Mouse (Mus musculus): ENCODE measurements around the gene Slc16a5. TPM values are rescaled to one million over a fixed set of nuclear protein-coding genes. Genes with fewer than 3 reads are reported as not detected.
"Not testable (repeated sequence)": the region's sequence is repeated elsewhere in the genome, so short reads cannot be mapped to it uniquely, and the experiment has no call there.

Gene Slc16a5
- polyA plus RNA-seq, 1 experiment, result 31.1 TPM

DNA sequence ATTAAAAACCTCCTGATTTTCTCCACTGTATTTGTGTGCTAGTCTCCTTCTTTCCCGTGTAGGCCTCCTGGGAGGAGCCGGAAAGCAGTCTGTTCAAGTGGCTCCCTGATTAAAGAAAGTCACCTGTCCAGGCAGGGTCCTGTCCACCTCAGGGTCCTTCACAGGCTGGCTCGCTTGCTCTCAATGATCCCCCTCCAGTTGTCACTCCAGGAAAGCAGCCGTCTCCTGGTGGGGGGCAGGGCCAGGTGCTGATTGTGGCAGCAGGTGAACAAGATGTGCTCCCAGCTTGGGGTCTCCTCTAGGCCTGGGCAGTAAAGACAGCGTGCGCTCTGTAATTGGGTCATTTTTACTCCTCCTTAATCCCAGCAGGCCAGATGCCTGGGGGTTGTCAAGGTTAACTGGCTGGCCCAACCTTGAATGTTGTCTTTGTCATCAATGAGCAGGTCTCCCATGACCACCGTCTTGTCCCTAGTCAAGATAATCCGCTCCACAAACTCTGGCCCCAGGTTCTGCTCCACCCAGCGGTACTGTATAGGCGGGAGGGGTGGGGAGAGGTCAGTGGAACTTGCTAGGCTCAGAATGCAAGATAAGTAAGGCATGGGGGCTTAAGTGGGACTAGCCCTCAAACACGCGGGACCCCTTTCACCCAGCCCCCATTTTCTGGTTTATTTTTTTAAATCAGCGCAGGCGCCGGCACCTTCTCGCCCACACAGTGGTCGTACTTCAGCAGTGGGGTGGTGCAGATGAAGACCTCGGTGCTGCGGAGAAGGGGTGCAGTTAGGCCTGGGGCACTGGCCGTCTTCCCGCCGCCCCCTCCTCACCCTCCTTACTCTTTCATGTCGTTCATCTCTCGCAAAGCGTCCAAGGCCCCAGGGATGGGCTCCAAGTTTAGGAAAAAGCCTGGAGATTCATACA lies 28.4 kb downstream of the Slc16a5 start:
- Histone ChIP-seq H3K4me3 (ENCODE audit: insufficient read depth, low read depth, low read length) (peak overlapping the region; percentile 77), H3K27me3 (replicated peaks; ENCODE audit: control insufficient read depth, insufficient read depth, low read length) (no peaks in the 10 kb centered on the region), H3K4me1 (ENCODE audit: control insufficient read depth, insufficient read depth, low read length) (no peaks in the 10 kb centered on the region; the same call in 1 of the 2 replicates), H3K27ac (ENCODE audit: insufficient read depth, low read depth, low read length) (no peak overlapping the region), H3K36me3 (ENCODE audit: control insufficient read depth, insufficient read depth, low read length) (no peaks in the 10 kb centered on the region)
- 36% methylated on average over 25 of the region's 25 CpGs for WGBS
- TF ChIP-seq CTCF (conservative IDR thresholded peaks at IDR 0.05; ENCODE audit: insufficient read depth, insufficient read length, low read depth, low read length) (no peak), POLR2A (IDR thresholded peaks at IDR 0.05; ENCODE audit: low read depth, low read length) (no peak)
- no peak for DNase-seq

DNA sequence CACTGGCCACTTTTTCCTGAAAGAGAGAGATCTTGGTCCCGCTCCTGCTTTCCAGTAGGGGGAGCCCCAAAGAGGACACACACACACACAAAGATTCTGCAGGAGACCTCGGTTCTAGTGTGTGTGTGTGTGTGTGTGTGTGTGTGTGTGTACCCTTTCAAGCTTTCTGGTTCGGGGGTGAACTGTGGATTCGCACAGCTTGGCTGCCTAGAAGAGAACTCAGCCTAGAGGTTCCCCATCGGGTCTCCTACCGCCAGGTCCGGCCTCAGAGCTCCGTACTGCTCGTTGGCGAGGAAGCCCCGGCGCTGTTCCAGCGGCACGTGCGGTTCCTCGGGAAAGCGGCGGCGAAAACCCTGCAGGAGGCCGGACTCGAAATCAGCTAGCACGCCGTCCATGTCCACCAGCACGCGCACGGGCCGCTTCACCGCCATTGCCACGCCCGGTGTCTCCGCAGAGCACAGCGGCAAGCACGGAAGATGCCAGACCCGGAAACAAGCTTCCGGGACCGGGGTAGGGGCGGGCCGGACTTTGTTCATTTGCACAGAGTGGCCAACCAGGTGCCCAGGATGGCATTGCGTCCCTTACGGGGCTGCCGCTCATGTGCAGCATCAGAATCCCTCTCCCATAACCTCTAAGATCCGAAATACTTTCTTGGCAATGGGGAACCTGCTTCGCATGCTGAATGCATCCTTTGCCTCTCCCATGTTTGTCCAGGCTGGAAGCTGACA lies 29.2 kb downstream of the Slc16a5 start, which contains the start of gene Nt5c:
TSS of gene Nt5c (minus strand) at position 507 of the 728 bp plus-strand sequence.
- TF ChIP-seq CTCF (conservative IDR thresholded peaks at IDR 0.05; ENCODE audit: insufficient read depth, insufficient read length, low read depth, low read length), result peak; percentile 73
- TF ChIP-seq POLR2A (IDR thresholded peaks at IDR 0.05; ENCODE audit: low read depth, low read length), result peak; percentile 21
- DNase-seq, result peak; percentile 90
- H3K4me3 ChIP-seq (ENCODE audit: insufficient read depth, low read depth, low read length), result peak within 1 kb of the TSS; percentile 77
- peak within 1 kb of the TSS; percentile 12; the same call in 1 of the 2 replicates for H3K27ac ChIP-seq (ENCODE audit: insufficient read depth, low read depth, low read length)
- H3K27me3 ChIP-seq (replicated peaks; ENCODE audit: control insufficient read depth, insufficient read depth, low read length), result no peaks in the 10 kb centered on the region
- WGBS, result under 1% methylated on average over 43 of the region's 43 CpGs
- H3K4me1 ChIP-seq (ENCODE audit: control insufficient read depth, insufficient read depth, low read length), result no peaks in the 10 kb centered on the region; the same call in 1 of the 2 replicates
- no peaks in the 10 kb centered on the region for H3K36me3 ChIP-seq (ENCODE audit: control insufficient read depth, insufficient read depth, low read length)

DNA sequence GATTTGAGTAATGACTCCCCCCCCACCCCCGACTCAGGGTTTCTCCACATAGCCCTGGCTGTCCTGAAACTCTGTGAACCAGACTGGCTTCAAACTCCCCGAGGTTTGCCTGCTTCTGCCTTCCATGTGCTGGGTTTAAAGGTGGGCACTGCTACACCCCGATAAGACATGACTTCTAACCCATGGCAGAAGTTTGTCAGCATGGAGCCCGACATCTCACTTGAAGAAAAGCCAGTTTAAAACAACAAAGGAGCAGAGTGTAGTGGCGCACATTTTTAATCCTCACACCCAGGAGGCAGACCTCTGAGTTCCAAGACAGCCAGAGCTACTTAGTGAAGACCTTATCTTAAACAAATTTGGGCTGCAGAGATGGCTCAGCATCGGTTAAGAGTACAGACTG lies 30.1 kb downstream of the Slc16a5 start:
- Histone ChIP-seq H3K4me1 (ENCODE audit: control insufficient read depth, insufficient read depth, low read length) (no peaks in the 10 kb centered on the region; the same call in 1 of the 2 replicates), H3K36me3 (ENCODE audit: control insufficient read depth, insufficient read depth, low read length) (no peaks in the 10 kb centered on the region), H3K27ac (ENCODE audit: insufficient read depth, low read depth, low read length) (no peak overlapping the region), H3K27me3 (replicated peaks; ENCODE audit: control insufficient read depth, insufficient read depth, low read length) (no peaks in the 10 kb centered on the region), H3K4me3 (ENCODE audit: insufficient read depth, low read depth, low read length) (peak overlapping the region; percentile 77; the same call in 1 of the 2 replicates)
- DNase-seq, result no peak
- 36% methylated on average over 6 of the region's 6 CpGs for WGBS
- TF ChIP-seq CTCF (conservative IDR thresholded peaks at IDR 0.05; ENCODE audit: insufficient read depth, insufficient read length, low read depth, low read length) (no peak), POLR2A (IDR thresholded peaks at IDR 0.05; ENCODE audit: low read depth, low read length) (no peak)

DNA sequence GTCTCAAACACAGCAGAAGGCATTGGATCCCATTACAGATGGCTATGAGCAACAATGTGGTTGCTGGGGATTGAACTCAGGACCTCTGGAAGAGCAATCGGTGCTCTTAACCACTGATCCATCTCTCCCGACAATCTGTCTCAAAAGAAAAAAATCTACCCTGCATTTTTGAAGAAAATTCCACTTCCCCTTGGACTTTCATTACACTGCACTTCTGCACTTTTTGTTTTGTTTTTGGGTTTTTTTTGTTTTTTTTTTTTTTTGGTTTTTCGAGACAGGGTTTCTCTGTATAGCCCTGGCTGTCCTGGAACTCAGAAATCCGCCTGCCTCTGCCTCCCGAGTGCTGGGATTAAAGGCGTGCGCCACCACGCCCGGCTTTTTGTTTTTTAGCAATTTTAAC lies 34.3 kb downstream of the Slc16a5 start:
- H3K27ac ChIP-seq (ENCODE audit: insufficient read depth, low read depth, low read length); H3K4me3 ChIP-seq (ENCODE audit: insufficient read depth, low read depth, low read length); H3K27me3 ChIP-seq (replicated peaks; ENCODE audit: control insufficient read depth, insufficient read depth, low read length); H3K4me1 ChIP-seq (ENCODE audit: control insufficient read depth, insufficient read depth, low read length); DNase-seq; H3K36me3 ChIP-seq (ENCODE audit: control insufficient read depth, insufficient read depth, low read length): not testable (repeated sequence)
- WGBS, result 90% methylated on average over 9 of the region's 9 CpGs

DNA sequence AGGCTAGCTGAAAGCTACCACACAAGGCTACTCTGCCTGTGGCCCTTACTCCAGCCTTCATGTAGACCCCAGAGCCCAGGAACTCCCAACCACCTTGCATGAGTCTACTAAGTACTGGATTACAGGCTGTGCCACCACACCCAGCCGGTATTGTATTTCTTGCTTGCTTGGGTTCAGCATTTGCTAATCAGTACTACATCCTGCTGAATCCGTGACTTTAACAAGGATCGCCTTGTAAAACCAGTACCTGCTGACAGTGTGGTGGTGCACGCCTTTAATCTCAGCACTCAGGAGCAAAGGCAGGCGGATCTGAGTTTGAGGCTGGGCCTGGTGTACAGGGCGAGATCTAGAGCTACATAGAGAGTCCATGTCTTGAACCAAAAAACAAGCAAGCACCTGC lies 40.4 kb downstream of the Slc16a5 start:
- H3K27me3 ChIP-seq (replicated peaks; ENCODE audit: control insufficient read depth, insufficient read depth, low read length), result no peaks in the 10 kb centered on the region
- no peaks in the 10 kb centered on the region for H3K4me1 ChIP-seq (ENCODE audit: control insufficient read depth, insufficient read depth, low read length)
- 95% methylated on average over 6 of the region's 6 CpGs for WGBS
- no peak for TF ChIP-seq CTCF (conservative IDR thresholded peaks at IDR 0.05; ENCODE audit: insufficient read depth, insufficient read length, low read depth, low read length)
- TF ChIP-seq POLR2A (IDR thresholded peaks at IDR 0.05; ENCODE audit: low read depth, low read length), result no peak
- no peak for DNase-seq
- H3K27ac ChIP-seq (ENCODE audit: insufficient read depth, low read depth, low read length), result no peak overlapping the region
- H3K36me3 ChIP-seq (ENCODE audit: control insufficient read depth, insufficient read depth, low read length), result no peaks in the 10 kb centered on the region
- no peak overlapping the region for H3K4me3 ChIP-seq (ENCODE audit: insufficient read depth, low read depth, low read length)

DNA sequence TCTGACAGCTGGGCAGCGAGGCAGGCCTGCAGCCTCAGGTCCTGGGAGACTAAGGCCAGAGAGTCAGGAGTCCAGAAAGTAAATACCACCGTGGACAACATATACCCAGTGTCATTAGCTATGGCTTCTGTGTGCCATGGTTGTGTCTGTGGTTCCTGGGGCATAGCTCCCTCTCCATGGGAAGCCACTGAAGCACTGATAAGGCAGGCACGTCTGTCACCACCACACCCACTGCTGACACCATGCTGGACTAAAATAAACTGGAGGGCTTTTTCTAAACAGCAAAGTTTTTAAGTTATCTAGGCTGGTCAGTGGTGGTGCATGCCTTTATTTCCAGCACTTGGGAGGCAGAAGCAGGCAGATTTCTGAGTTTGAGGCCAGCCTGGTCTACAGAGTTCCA lies 44.3 kb downstream of the Slc16a5 start:
- no peaks in the 10 kb centered on the region for H3K27me3 ChIP-seq (replicated peaks; ENCODE audit: control insufficient read depth, insufficient read depth, low read length)
- no peaks in the 10 kb centered on the region for H3K36me3 ChIP-seq (ENCODE audit: control insufficient read depth, insufficient read depth, low read length)
- WGBS, result 85% methylated on average over 3 of the region's 3 CpGs
- no peak for DNase-seq
- H3K27ac ChIP-seq (ENCODE audit: insufficient read depth, low read depth, low read length), result no peak overlapping the region
- no peak overlapping the region for H3K4me3 ChIP-seq (ENCODE audit: insufficient read depth, low read depth, low read length)
- H3K4me1 ChIP-seq (ENCODE audit: control insufficient read depth, insufficient read depth, low read length), result no peaks in the 10 kb centered on the region
- TF ChIP-seq CTCF (conservative IDR thresholded peaks at IDR 0.05; ENCODE audit: insufficient read depth, insufficient read length, low read depth, low read length) (no peak), POLR2A (IDR thresholded peaks at IDR 0.05; ENCODE audit: low read depth, low read length) (no peak)

DNA sequence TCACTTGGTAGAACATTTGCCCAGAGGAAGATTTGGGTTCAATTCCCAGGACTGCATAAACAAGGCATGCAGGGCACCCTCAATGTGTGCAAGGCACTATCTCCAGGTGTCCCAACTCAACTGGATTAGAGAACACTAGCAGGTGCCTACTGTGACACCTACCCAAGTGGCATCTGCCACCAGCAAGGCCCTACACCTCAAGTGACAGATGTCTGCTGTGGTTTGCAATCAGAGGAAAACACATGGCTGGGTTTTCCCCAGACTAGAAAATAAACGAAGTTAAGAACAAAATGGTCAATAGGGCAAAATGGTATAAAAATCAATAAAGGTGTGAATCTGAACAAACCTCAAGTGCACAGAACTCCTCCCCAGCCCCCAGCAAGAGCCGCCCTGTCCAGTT lies 45.8 kb downstream of the Slc16a5 start:
- peaks cover 3% of the 10 kb centered on the region for H3K4me1 ChIP-seq (ENCODE audit: control insufficient read depth, insufficient read depth, low read length)
- 76% methylated on average over 2 of the region's 2 CpGs for WGBS
- no peak for TF ChIP-seq CTCF (conservative IDR thresholded peaks at IDR 0.05; ENCODE audit: insufficient read depth, insufficient read length, low read depth, low read length)
- TF ChIP-seq POLR2A (IDR thresholded peaks at IDR 0.05; ENCODE audit: low read depth, low read length), result no peak

More for the DNA sequence above, 45.8 kb downstream of the Slc16a5 start:
- Histone ChIP-seq H3K36me3 (ENCODE audit: control insufficient read depth, insufficient read depth, low read length) (no peaks in the 10 kb centered on the region), H3K4me3 (ENCODE audit: insufficient read depth, low read depth, low read length) (no peak overlapping the region), H3K27me3 (replicated peaks; ENCODE audit: control insufficient read depth, insufficient read depth, low read length) (no peaks in the 10 kb centered on the region), H3K27ac (ENCODE audit: insufficient read depth, low read depth, low read length) (no peak overlapping the region)
- DNase-seq, result no peak
